Mouse (Mus musculus) neural tube, embryonic 13.5 days (tissue): Measurements from ENCODE around the gene Tsen54. TPM values are rescaled to one million over a fixed set of nuclear protein-coding genes. Genes with fewer than 3 reads are reported as not detected.

Experiments used
- ATAC-seq: fragments of 200-750 bp; cut with Nextera tagmentation; 2 replicates; pipeline ENCODE4 v1.8.0; 2017; ENCODE audit warnings: low read depth, mild to moderate bottlenecking, moderate TSS enrichment, moderate library complexity
- H3K27ac ChIP-seq: fragments of 300-500 bp; sonication (generic); replicated peaks from 2 replicates; pipeline ENCODE4 v1.5.1; 2015; ENCODE audit warnings: moderate library complexity, mild to moderate bottlenecking, inconsistent platforms
- H3K27me3 ChIP-seq: fragments of 300-500 bp; sonication (generic); 2 replicates; pipeline ENCODE4 v1.6.1; 2015; ENCODE audit warnings: mild to moderate bottlenecking, inconsistent platforms
- H3K36me3 ChIP-seq: fragments of 300-500 bp; sonication (generic); 2 replicates; pipeline ENCODE4 v1.6.1; 2015; ENCODE audit warnings: mild to moderate bottlenecking, inconsistent platforms
- H3K4me1 ChIP-seq: fragments of 300-500 bp; sonication (generic); replicated peaks from 2 replicates; pipeline ENCODE4 v1.6.1; 2015; ENCODE audit warnings: inconsistent platforms
- H3K4me2 ChIP-seq: fragments of 300-500 bp; sonication (generic); 2 replicates; pipeline ENCODE4 v1.6.1; 2015; ENCODE audit warnings: inconsistent platforms, mild to moderate bottlenecking, moderate library complexity
- H3K4me3 ChIP-seq: fragments of 300-500 bp; sonication (generic); 2 replicates; pipeline ENCODE4 v1.5.1; 2015; ENCODE audit warnings: mild to moderate bottlenecking, inconsistent platforms
- H3K9ac ChIP-seq: fragments of 300-500 bp; sonication (generic); 2 replicates; pipeline ENCODE4 v1.6.1; 2015; ENCODE audit warnings: moderate library complexity, mild to moderate bottlenecking, inconsistent platforms
- H3K9me3 ChIP-seq: fragments of 300-500 bp; sonication (generic); 2 replicates; pipeline ENCODE4 v1.6.1; 2016; ENCODE audit warnings: inconsistent platforms
- WGBS: fragments of 180-500 bp; shearing (Covaris S2); methylation state at CpG from one replicate; pipeline ENCODE4 v1.1.7; 2015; 5-methylcytosine and 5-hydroxymethylcytosine counted together
- polyA plus RNA-seq: library from polyadenylated mRNA; unstranded; fragments of >200 nt; fragmentation: Nextera tagmentation; extraction: Ambion mirVana; gene quantifications from 2 replicates; pipeline ENCODE4 v1.2.1, GENCODE M21; 2015

Gene Tsen54
- polyA plus RNA-seq, 1 experiment from 2014 or later = 23.4 TPM

DNA sequence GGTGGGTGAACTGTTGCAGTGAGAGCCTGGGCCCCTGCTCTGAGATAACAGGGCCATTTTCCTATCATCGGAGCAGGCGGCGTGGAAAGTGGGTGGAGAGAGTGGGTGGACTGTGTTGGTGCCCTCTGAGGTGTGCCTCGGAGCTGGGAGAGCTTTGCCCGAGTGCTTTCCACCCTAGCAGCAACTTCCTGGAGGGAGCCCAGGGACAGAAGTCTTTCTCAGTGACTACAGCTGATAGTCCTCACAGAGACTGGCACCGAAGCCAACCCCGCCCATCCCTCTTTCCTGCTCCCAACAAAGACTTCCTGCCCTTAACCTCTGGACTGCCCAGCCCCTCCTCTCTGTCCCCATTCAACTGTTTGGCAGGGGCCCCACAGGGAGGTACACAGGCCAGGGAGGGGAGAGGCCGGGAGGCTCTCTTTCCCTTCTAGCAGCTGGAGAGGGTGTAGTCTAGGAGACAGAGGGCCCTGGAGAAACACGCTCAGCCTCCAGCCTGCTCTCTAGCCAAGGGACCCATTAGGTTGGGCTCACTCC is 35.4 kb upstream of the Tsen54 start:
- Histone ChIP-seq H3K27me3 (no peaks in the 10 kb centered on the region), H3K4me2 (peak overlapping the region; percentile 56), H3K4me3 (no peak overlapping the region), H3K4me1 (peaks cover 83% of the 10 kb centered on the region), H3K36me3 (no peaks in the 10 kb centered on the region), H3K9me3 (no peaks in the 10 kb centered on the region), H3K9ac (peak overlapping the region; percentile 9; the same call in 1 of the 2 replicates), H3K27ac (peak overlapping the region; percentile 92)
- ATAC-seq = peak; percentile 80
- 9% methylated on average over 9 of the region's 9 CpGs for WGBS

DNA sequence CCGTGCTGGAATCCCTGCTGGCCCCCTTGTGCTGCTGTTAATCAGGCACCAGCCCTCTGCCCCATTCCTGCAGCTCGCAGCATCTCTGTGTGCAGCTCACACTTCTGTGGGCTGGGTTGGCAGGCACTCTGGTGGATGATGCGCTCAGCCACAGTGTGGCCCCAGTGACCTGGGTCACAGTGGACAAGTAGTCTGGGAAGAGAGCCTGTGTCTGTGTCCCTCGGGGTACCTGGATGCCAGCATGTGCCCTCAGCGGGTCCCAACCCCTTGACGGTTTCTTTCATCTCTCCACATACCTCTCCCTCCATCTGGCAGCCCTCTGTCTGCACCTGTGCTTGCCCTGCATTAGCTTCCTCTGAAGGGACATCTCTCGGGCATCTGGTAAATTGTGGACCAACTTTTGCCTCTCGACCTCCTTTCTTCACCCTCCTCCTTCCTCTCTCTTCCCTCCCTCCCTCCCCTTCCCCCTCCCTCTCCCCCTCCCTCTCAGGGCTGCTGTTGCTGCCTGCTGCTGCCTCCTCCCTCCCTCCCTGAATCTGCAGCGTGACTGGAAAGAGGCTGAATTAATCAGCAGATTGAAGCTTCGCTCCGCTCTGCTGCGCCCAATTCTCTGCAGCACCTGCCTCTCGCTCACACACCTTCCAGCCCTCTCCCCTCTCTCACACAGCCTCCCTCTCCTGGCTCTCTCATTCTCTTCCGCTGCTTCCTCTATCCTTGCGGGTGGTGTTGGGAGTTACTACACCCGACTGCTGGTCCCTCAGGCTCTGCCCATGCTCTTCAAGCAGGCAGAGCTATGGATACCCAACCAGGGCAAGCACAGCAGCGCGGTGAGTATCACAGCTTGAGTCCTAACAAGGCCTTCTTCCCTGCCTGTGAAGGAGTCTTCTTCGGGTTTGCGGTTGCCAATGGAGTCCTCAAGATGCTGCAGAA is 34.1 kb upstream of the Tsen54 start:
- ATAC-seq = peak; percentile 67
- peak overlapping the region; percentile 32 for H3K4me3 ChIP-seq
- peak overlapping the region; percentile 92 for H3K27ac ChIP-seq
- peaks cover 82% of the 10 kb centered on the region for H3K4me1 ChIP-seq
- peak overlapping the region; percentile 64 for H3K9ac ChIP-seq
- H3K4me2 ChIP-seq = peak overlapping the region; percentile 56
- H3K36me3 ChIP-seq = peaks cover 2% of the 10 kb centered on the region; the same call in 1 of the 2 replicates
- H3K27me3 ChIP-seq = no peaks in the 10 kb centered on the region
- no peaks in the 10 kb centered on the region for H3K9me3 ChIP-seq
- WGBS = 7% methylated on average over 20 of the region's 20 CpGs

DNA sequence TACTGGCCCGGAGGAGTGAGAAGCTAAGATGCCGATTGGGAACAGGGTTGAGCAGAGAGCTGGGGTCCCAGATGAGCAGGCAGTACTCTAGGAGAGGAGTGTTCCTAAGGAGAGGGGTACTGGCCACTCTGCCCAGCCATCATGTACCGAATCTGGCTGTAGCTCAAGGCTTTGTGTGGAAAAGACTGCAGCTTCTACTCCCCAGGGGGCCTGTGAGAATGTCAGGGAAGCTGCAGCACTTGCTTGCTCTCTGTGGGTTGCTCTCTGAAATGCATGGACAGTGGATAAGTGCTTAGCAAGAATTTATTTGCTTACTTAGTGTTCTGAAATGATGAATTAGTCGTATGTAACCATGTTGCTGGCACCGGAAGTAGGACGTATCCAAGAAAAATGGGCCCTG is 28.1 kb upstream of the Tsen54 start:
- Histone ChIP-seq H3K9me3 (no peaks in the 10 kb centered on the region), H3K4me2 (no peak overlapping the region), H3K9ac (peak overlapping the region; percentile 42; the same call in 1 of the 2 replicates), H3K27ac (peak overlapping the region; percentile 73), H3K4me1 (peaks cover 45% of the 10 kb centered on the region), H3K4me3 (no peak overlapping the region), H3K27me3 (no peaks in the 10 kb centered on the region), H3K36me3 (peaks cover 55% of the 10 kb centered on the region)
- no peak for ATAC-seq
- WGBS = 62% methylated on average over 6 of the region's 6 CpGs

DNA sequence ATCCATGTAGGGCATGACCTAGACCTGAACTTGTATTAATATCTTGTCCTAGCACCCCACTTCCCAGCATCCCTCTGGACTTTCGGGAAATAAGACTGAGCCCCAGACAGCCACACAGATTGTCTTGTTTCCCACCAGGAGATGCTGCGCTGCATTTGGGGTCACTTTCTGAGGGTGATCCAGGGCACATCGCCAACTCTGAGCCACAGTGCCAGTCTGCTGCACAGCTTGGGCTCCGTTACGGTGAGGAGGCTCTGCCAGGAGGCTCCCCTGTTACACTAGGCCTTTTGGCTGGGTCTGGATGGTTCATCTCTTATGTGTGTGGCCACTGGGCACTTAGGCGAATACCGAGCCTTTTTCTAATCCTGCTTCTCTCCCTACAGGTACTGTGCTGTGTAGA is 24.7 kb upstream of the Tsen54 start:
- WGBS = 92% methylated on average over 7 of the region's 7 CpGs
- no peaks in the 10 kb centered on the region for H3K9me3 ChIP-seq
- H3K9ac ChIP-seq = no peak overlapping the region
- H3K4me2 ChIP-seq = no peak overlapping the region
- peaks cover 88% of the 10 kb centered on the region for H3K36me3 ChIP-seq
- peaks cover 24% of the 10 kb centered on the region for H3K4me1 ChIP-seq
- ATAC-seq = no peak
- H3K4me3 ChIP-seq = no peak overlapping the region
- no peak overlapping the region for H3K27ac ChIP-seq
- H3K27me3 ChIP-seq = no peaks in the 10 kb centered on the region

DNA sequence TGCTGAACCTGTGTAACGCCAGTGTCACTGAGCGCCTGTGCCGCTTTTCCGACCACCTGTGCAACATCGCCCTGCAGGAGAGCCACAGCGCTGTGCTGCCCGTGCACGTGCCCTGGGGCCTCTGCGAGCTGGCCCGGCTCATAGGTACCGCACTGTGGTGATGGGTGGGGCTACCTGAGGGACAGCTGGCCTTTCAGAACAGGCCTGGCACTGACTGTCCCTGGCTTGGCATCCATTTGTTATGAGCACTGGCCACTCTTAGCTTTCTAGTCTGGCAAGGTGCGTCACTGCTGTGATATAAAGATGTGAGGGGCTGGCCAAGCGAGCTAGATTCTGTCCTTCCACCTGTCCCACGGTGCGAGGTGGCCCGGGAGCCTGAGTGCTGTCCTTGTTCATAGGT is 22.6 kb upstream of the Tsen54 start:
- H3K4me3 ChIP-seq = no peak overlapping the region
- WGBS = 95% methylated on average over 16 of the region's 16 CpGs
- ATAC-seq = no peak

DNA sequence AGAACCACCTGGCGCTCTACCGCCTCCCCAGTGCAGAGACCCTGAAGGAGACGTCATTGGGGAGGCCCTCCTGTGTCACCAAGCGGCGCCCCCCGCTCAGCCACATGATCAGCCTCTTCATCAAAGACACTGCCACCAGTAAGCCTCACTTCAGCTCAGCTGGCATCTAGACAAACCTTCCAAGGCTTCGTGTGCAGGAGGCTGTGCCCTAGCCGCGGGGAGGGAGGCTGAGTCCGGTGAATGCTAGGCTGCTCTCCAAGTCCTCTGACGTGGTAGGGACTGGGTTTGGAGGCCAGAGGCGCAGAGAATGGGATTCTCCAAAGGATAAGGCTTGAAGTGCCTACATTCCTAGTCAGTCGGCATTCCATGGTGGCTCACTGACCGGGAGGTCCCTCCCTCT is 22.2 kb upstream of the Tsen54 start:
- H3K36me3 ChIP-seq = peaks cover 98% of the 10 kb centered on the region
- no peaks in the 10 kb centered on the region for H3K9me3 ChIP-seq
- no peak overlapping the region for H3K4me3 ChIP-seq
- 0 out of 2 replicates have a peak, but pooled peaks cover 2% of the 10 kb centered on the region for H3K4me1 ChIP-seq
- ATAC-seq = no peak
- H3K9ac ChIP-seq = no peak overlapping the region
- WGBS = 85% methylated on average over 14 of the region's 14 CpGs
- no peaks in the 10 kb centered on the region for H3K27me3 ChIP-seq
- H3K27ac ChIP-seq = no peak overlapping the region
- no peak overlapping the region for H3K4me2 ChIP-seq

More for the DNA sequence above, 22.6 kb upstream of the Tsen54 start:
- peaks cover 97% of the 10 kb centered on the region for H3K36me3 ChIP-seq
- no peak overlapping the region for H3K9ac ChIP-seq
- no peak overlapping the region for H3K4me2 ChIP-seq
- no peak overlapping the region for H3K27ac ChIP-seq
- H3K27me3 ChIP-seq = no peaks in the 10 kb centered on the region
- H3K9me3 ChIP-seq = no peaks in the 10 kb centered on the region
- peaks cover 6% of the 10 kb centered on the region for H3K4me1 ChIP-seq

DNA sequence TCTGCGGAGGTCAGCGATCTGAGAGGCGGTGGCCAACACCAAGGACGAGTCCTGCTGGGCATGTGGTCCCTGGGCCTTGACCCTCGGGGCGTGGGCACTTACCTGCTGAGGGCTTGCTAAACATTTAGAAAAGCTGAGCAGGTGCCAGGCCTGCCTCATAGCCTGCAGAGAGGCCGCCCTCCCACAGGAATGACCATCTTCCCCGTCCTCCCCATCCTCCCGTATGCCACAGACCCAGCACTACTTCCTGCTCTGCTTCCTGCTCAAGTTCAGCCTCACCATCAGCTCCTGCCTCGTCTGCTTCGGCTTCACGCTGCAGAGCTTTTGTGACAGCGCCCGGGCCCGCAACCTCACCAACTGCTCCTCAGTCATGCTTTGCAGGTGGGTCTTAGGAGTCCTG is 17.6 kb upstream of the Tsen54 start:
- Histone ChIP-seq H3K9me3 (no peaks in the 10 kb centered on the region), H3K4me1 (no peaks in the 10 kb centered on the region), H3K27ac (no peak overlapping the region), H3K4me3 (no peak overlapping the region), H3K27me3 (no peaks in the 10 kb centered on the region), H3K4me2 (no peak overlapping the region), H3K9ac (no peak overlapping the region), H3K36me3 (peaks cover 100% of the 10 kb centered on the region)
- ATAC-seq = no peak
- 86% methylated on average over 15 of the region's 15 CpGs for WGBS

DNA sequence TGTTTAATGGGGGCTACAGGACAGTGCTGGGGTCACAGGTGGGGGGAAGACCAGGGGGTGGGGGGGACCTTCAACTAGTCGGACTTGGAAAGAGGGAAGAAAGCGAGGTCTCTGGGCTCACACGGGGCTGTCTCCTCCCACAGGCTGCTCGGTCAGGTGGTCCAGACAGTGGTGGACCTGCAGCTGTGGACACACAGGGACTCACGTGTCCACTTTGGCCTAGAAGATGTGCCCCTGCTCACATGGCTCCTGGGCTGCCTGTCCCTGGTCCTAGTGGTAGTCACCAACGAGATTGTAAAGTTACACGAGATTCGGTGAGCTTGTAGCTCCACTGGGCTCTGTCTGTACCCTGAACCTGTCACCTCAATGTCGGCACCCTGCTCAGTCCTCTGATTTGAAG is 16.9 kb upstream of the Tsen54 start:
- Histone ChIP-seq H3K27ac (no peak overlapping the region), H3K4me1 (no peaks in the 10 kb centered on the region), H3K4me2 (no peak overlapping the region), H3K9ac (no peak overlapping the region), H3K27me3 (no peaks in the 10 kb centered on the region), H3K4me3 (no peak overlapping the region), H3K36me3 (peaks cover 100% of the 10 kb centered on the region), H3K9me3 (no peaks in the 10 kb centered on the region)
- 81% methylated on average over 9 of the region's 9 CpGs for WGBS
- no peak for ATAC-seq

DNA sequence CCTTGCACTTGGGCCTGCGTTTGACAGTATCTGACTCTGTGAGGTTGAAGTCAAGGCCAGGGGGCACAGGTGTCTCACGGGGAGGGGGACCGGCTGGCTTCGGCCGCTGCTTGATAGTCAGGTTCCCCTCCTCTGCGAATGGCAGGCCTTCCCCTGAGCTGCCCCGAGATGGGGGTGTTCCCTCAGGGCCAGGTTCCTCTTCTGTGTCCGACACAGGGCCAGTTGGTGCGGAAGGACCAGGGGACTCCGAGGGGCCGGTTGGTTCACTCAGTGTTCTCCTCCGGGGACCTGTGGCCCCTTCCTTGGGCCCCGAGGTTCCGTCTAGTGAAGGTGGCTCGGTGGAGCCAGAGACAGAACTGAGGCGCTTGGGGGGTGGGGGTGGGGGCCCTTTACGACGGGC is 13.5 kb upstream of the Tsen54 start:
- 92% methylated on average over 18 of the region's 18 CpGs for WGBS
- H3K36me3 ChIP-seq = peaks cover 92% of the 10 kb centered on the region

DNA sequence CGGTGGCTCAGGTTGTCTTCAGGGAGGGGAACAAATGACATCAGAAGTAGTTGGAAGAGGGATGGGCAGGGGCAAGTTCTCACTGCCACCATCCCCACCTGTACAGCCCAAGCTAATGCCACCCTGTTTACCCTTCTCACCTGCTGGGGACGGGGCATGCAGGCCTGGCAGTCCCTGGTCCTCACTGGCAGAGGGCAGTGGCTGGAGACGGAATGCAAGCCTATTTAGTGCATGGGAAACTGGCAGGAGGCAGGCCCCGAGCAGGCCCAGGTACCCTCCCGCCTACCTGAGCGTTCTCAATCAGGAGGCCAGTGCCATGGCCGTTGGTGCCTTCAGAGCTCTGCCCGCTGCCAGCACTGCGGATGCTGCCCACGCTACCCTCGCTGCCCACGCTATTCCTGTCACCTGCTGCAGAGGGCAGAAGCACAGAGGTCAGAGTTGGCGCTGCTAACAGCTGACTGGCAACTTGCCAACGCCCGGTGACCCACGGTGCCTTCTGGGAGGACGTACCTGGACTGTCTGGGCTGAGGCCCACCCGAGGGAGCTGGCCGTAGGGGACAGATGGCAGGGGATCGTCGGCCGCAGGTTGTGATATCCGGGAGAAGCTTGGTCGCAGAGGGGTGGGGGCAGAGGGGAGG is 11.3 kb upstream of the Tsen54 start:
- 92% methylated on average over 24 of the region's 24 CpGs for WGBS
- Histone ChIP-seq H3K4me2 (no peak overlapping the region), H3K27me3 (no peaks in the 10 kb centered on the region), H3K4me3 (no peak overlapping the region), H3K9ac (no peak overlapping the region), H3K9me3 (no peaks in the 10 kb centered on the region), H3K36me3 (peaks cover 79% of the 10 kb centered on the region), H3K27ac (no peak overlapping the region), H3K4me1 (peaks cover 21% of the 10 kb centered on the region)
- no peak for ATAC-seq

More for the DNA sequence above, 13.5 kb upstream of the Tsen54 start:
- Histone ChIP-seq H3K9me3 (no peaks in the 10 kb centered on the region), H3K4me2 (no peak overlapping the region), H3K27ac (no peak overlapping the region), H3K4me3 (no peak overlapping the region), H3K4me1 (no peaks in the 10 kb centered on the region), H3K9ac (no peak overlapping the region), H3K27me3 (no peaks in the 10 kb centered on the region)
- no peak for ATAC-seq

DNA sequence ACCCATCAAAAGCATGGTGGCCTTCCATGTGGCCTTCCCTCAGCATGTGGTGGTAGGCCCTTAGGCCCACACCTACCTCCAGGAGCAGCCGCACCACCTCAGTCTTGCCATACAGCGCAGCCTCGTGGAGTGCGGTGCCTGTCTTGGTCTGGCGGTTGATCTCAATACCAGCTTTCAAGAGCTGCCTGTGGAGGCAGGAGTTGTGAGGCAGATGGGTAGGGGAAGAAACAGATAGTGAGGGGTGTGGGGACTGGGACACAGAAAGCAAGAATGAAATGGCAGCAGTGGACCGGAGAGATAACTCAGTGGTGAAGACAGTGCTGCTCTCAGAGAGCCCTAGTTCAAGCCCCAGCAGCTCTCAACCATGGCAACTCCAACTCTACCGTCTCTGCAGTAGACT is 9.5 kb upstream of the Tsen54 start:
- Histone ChIP-seq H3K9me3 (no peaks in the 10 kb centered on the region), H3K4me2 (no peak overlapping the region), H3K9ac (no peak overlapping the region), H3K36me3 (peaks cover 62% of the 10 kb centered on the region), H3K4me3 (no peak overlapping the region), H3K27me3 (no peaks in the 10 kb centered on the region), H3K27ac (no peak overlapping the region), H3K4me1 (peaks cover 39% of the 10 kb centered on the region)
- WGBS = 92% methylated on average over 7 of the region's 7 CpGs
- ATAC-seq = no peak

DNA sequence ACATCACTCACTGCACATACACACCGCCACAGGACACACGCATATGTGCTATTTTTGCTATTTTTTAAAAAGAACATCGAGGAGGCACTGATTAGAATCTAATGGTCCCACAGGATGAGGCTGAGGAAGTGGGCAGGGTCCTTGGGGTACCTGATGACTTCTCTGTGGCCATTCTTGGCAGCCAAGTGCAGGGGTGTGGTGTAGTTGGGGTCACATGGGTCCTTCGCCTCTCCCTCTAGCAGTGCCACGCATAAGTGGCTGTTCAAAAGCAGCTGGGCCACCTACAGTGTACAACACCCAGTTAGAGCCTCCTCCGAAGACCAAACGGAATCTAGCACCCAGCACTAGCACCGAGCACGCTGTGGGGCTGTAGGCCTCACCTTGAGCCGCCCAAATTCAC is 8.4 kb upstream of the Tsen54 start:
- H3K9me3 ChIP-seq = no peaks in the 10 kb centered on the region
- peaks cover 51% of the 10 kb centered on the region for H3K4me1 ChIP-seq
- H3K36me3 ChIP-seq = peaks cover 61% of the 10 kb centered on the region
- no peaks in the 10 kb centered on the region for H3K27me3 ChIP-seq
- H3K9ac ChIP-seq = no peak overlapping the region
- ATAC-seq = no peak
- H3K4me2 ChIP-seq = peak overlapping the region; percentile 75; the same call in 1 of the 2 replicates
- H3K4me3 ChIP-seq = no peak overlapping the region
- WGBS = 92% methylated on average over 10 of the region's 10 CpGs
- peak overlapping the region; percentile 86; the same call in 1 of the 2 replicates for H3K27ac ChIP-seq
